Mouse (Mus musculus) CH12.LX (cell line): Measurements from ENCODE around the gene Itga9. TPM values are rescaled to one million over a fixed set of nuclear protein-coding genes. Genes with fewer than 3 reads are reported as not detected.

Source experiments
- DNase-seq: peaks from one replicate; pipeline ENCODE4 v3.0.0-alpha.2; 2013; ENCODE audit errors: extremely low read depth
- H3K27ac ChIP-seq: 2 replicates; pipeline ENCODE4 v1.5.1; 2012; ENCODE audit warnings: low read depth, mild to moderate bottlenecking, control low read depth, moderate library complexity; ENCODE audit not compliant: insufficient read depth
- H3K27me3 ChIP-seq: replicated peaks from 2 replicates; pipeline ENCODE3; 2012; ENCODE audit warnings: inconsistent platforms
- H3K36me3 ChIP-seq, 2 experiments: replicated peaks in 1 of 2; 2 replicates each; pipeline versions ENCODE3 to v1.6.1; 2012; ENCODE audit warnings: inconsistent platforms in 1 of 2, low read length in 1 of 2, mild to moderate bottlenecking in 1 of 2, mixed read lengths in 1 of 2, moderate library complexity in 1 of 2; ENCODE audit not compliant: control insufficient read depth in 1 of 2, insufficient read depth in 1 of 2
- H3K4me1 ChIP-seq, 2 experiments: 2 replicates each; pipeline ENCODE4 v1.6.1; 2012; ENCODE audit warnings: inconsistent platforms in 1 of 2, moderate library complexity in 1 of 2; ENCODE audit not compliant: insufficient read depth in 2 of 2, control insufficient read depth in 1 of 2
- H3K4me2 ChIP-seq: 2 replicates; pipeline ENCODE4 v1.6.1; 2012; ENCODE audit warnings: low read depth, mild to moderate bottlenecking, control low read depth; ENCODE audit not compliant: poor library complexity, insufficient read depth, severe bottlenecking
- H3K4me3 ChIP-seq, 3 experiments: fragments of 150-350 bp in 1 of 3; sonication (generic) in 1 of 3; replicated peaks in 1 of 3; 2 replicates each; pipeline versions ENCODE3 to v1.5.1; 2011 to 2012; ENCODE audit warnings: low read depth in 2 of 3, low read length in 2 of 3, mild to moderate bottlenecking in 2 of 3, moderate library complexity in 2 of 3, control low read depth in 1 of 3, improper control_type of control experiment in 1 of 3, inconsistent platforms in 1 of 3, mixed read lengths in 1 of 3; ENCODE audit not compliant: poor library complexity in 1 of 3
- H3K79me2 ChIP-seq: replicated peaks from 2 replicates; pipeline ENCODE4 v1.6.1; 2012; ENCODE audit warnings: mild to moderate bottlenecking, moderate library complexity; ENCODE audit not compliant: control insufficient read depth, poor library complexity, insufficient read depth, severe bottlenecking; ENCODE audit errors: extremely low read depth
- H3K9ac ChIP-seq: 2 replicates; pipeline ENCODE4 v1.6.1; 2012; ENCODE audit warnings: low read depth, mild to moderate bottlenecking, control low read depth, moderate library complexity; ENCODE audit not compliant: insufficient read depth
- H3K9me3 ChIP-seq: replicated peaks from 2 replicates; pipeline ENCODE3; 2012; ENCODE audit warnings: low read length, inconsistent platforms, mixed read lengths
- CTCF ChIP-seq, 2 experiments: IDR thresholded peaks in 1 of 2; conservative IDR thresholded peaks in 1 of 2; 2 replicates each; pipeline ENCODE4 v1.5.1; 2011 to 2012; ENCODE audit warnings: low read depth in 2 of 2, low read length in 2 of 2, improper control_type of control experiment in 1 of 2, inconsistent platforms in 1 of 2, mild to moderate bottlenecking in 1 of 2, moderate library complexity in 1 of 2
- E2F4 ChIP-seq: IDR thresholded peaks from 2 replicates; pipeline ENCODE4 v1.6.1; 2011; ENCODE audit warnings: low read depth, low read length, improper control_type of control experiment; ENCODE audit not compliant: insufficient replicate concordance
- ETS1 ChIP-seq: conservative IDR thresholded peaks from 2 replicates; pipeline ENCODE4 v1.6.1; 2012; ENCODE audit warnings: low read depth, mild to moderate bottlenecking, inconsistent platforms, low read length, improper control_type of control experiment, moderate library complexity
- GABPA ChIP-seq: IDR thresholded peaks from 2 replicates; pipeline ENCODE4 v1.6.1; 2012; ENCODE audit warnings: low read depth, low read length, improper control_type of control experiment, inconsistent platforms; ENCODE audit not compliant: insufficient replicate concordance
- HCFC1 ChIP-seq: IDR thresholded peaks from 2 replicates; pipeline ENCODE4 v1.6.1; 2012; ENCODE audit warnings: low read depth, mild to moderate bottlenecking, inconsistent platforms, low read length, improper control_type of control experiment
- JUND ChIP-seq: conservative IDR thresholded peaks from 2 replicates; pipeline ENCODE4 v1.6.1; 2011; ENCODE audit warnings: low read depth, low read length, improper control_type of control experiment
- MAX ChIP-seq: IDR thresholded peaks from 2 replicates; pipeline ENCODE4 v1.6.1; 2011; ENCODE audit warnings: low read length, improper control_type of control experiment
- PAX5 ChIP-seq: IDR thresholded peaks from 2 replicates; pipeline ENCODE4 v1.6.1; 2012; ENCODE audit warnings: low read length, inconsistent platforms, mixed read lengths
- POLR2A ChIP-seq: IDR thresholded peaks from 2 replicates; pipeline ENCODE4 v1.6.1; 2011; ENCODE audit warnings: low read depth, mild to moderate bottlenecking, improper control_type of control experiment, low read length
- POLR2AphosphoS2 ChIP-seq: IDR thresholded peaks from 2 replicates; pipeline ENCODE4 v1.6.1; 2011; ENCODE audit warnings: low read depth, low read length, improper control_type of control experiment
- RCOR1 ChIP-seq: conservative IDR thresholded peaks from 2 replicates; pipeline ENCODE4 v1.6.1; 2012; ENCODE audit warnings: low read depth, mild to moderate bottlenecking, inconsistent platforms, low read length, improper control_type of control experiment
- SMC3 ChIP-seq: IDR thresholded peaks from 2 replicates; pipeline ENCODE4 v1.6.1; 2011; ENCODE audit warnings: low read depth, low read length, improper control_type of control experiment
- UBTF ChIP-seq: IDR thresholded peaks from 2 replicates; pipeline ENCODE4 v1.6.1; 2012; ENCODE audit warnings: low read depth, mild to moderate bottlenecking, inconsistent platforms, low read length, improper control_type of control experiment, moderate library complexity
- USF1 ChIP-seq: IDR thresholded peaks from 2 replicates; pipeline ENCODE4 v1.6.1; 2014; ENCODE audit warnings: low read depth, mild to moderate bottlenecking, inconsistent platforms, low read length, improper control_type of control experiment
- ZC3H11A ChIP-seq: IDR thresholded peaks from 2 replicates; pipeline ENCODE4 v1.6.1; 2012; ENCODE audit warnings: low read depth, mild to moderate bottlenecking, inconsistent platforms, low read length, improper control_type of control experiment
- ZKSCAN1 ChIP-seq: IDR thresholded peaks from 2 replicates; pipeline ENCODE4 v1.6.1; 2012; ENCODE audit warnings: low read depth, inconsistent platforms, low read length, improper control_type of control experiment, borderline replicate concordance
- ZNF384 ChIP-seq: IDR thresholded peaks from 2 replicates; pipeline ENCODE4 v1.6.1; 2012; ENCODE audit warnings: low read depth, low read length, improper control_type of control experiment, inconsistent platforms
- dilution Hi-C: fragments of 300-500 bp; cut with MboI; formaldehyde crosslinking; loops from 2 replicates; pipeline ENCODE4 v1.14.3; 2020; ENCODE audit warnings: low sequenced_read_pairs; ENCODE audit not compliant: extremely low pct_unique_long_range_greater_than_20kb, extremely low pct_ligation_motif_present
- in situ Hi-C: fragments of 300-500 bp; cut with MboI; formaldehyde crosslinking; loops from 3 replicates; pipeline ENCODE4 v1.14.3; 2019; ENCODE audit warnings: low sequenced_read_pairs, low pct_ligation_motif_present, low pct_unique_long_range_greater_than_20kb, mixed read lengths
- polyA plus RNA-seq: library from polyadenylated mRNA; unstranded; fragments of >175 nt; gene quantifications from 2 replicates; pipeline ENCODE4 v1.2.1, GENCODE M21; 2012; ENCODE audit warnings: low read depth; ENCODE audit not compliant: insufficient read length
- total RNA-seq, 2 experiments: library from RNA; depleted of rRNA; stranded (reverse); fragments of 300-350 nt in 1 of 2; fragments of >200 nt in 1 of 2; gene quantifications; 2 replicates each; pipeline ENCODE4 v1.2.3; 2012 to 2014

Itga9 gene
- total and polyA plus RNA-seq, 3 experiments: 0.19 TPM; not detected in 2

DNA sequence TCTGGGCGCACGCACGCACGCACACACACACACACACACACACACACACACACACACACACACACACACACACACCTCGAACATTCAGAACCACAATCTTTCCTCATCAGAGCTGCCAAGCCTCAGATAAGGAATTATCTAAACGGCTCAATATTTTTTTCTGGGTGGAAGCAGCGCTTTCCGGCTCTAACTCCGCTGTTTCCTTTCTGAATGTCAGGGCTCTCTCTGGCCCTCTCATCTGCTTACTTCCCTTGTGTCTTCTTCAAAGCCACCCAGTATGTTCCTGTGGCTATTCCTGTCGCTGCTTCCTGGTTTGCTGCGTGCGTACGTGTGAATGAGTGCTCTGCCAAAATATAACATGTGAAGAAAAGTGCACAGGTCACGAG lies 26.3 kb downstream of the Itga9 start:
- in situ Hi-C loops: no loop called here
- Histone ChIP-seq H3K36me3 (no peaks in the 10 kb centered on the region), H3K79me2 (no peaks in the 10 kb centered on the region), H3K4me3 (no peak overlapping the region), H3K4me2 (no peak overlapping the region), H3K4me1 (no peaks in the 10 kb centered on the region)
- dilution Hi-C loops: no loop called here
- DNase-seq: no peak
- TF ChIP-seq MAX: no peak
- TF ChIP-seq SMC3: no peak
- TF ChIP-seq RCOR1: no peak
- no peak for TF ChIP-seq HCFC1
- no peak for TF ChIP-seq USF1
- no peak for TF ChIP-seq ZKSCAN1
- no peak for TF ChIP-seq E2F4
- TF ChIP-seq ETS1: no peak
- TF ChIP-seq POLR2A: no peak
- TF ChIP-seq ZC3H11A: no peak
- TF ChIP-seq PAX5: no peak
- TF ChIP-seq UBTF: no peak
- TF ChIP-seq JUND: no peak
- TF ChIP-seq ZNF384: no peak
- TF ChIP-seq GABPA: no peak
- TF ChIP-seq POLR2AphosphoS2: no peak
- TF ChIP-seq, all 38 proteins: peak for 0
- Histone ChIP-seq H3K27me3 (peaks cover 14% of the 10 kb centered on the region), H3K9me3 (peaks cover 10% of the 10 kb centered on the region), H3K27ac (no peak overlapping the region), H3K9ac (no peak overlapping the region)

DNA sequence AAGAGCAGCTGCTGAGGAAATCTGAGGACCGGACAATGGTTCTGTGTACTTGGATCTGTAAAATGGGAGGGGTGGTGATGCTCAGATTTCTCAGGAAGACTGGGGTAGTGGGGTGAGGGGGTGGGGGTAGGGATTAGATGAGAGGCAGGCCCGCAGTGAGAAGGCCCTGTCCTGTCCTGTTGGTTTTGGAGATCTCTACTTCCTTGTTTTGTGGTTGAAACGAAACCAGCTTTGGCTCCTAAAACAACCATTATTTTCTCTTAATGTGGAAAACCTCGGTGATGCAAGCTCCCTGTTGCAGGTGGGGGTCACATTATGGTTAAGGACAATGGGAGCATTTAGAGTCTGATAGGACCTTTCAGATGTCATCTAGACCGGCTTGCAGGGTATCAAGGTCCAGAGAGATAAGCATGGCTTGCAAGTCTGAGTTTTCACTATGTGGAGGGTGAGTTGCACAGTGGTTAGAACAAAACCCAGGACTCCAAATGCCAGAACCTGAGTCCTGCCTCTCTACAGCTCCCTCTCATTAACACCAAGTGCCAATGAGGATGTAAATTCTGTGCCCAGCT lies 32.2 kb downstream of the Itga9 start:
- Histone ChIP-seq H3K27ac (no peak overlapping the region), H3K9me3 (peaks cover 13% of the 10 kb centered on the region), H3K36me3 (no peaks in the 10 kb centered on the region), H3K27me3 (peaks cover 2% of the 10 kb centered on the region), H3K79me2 (no peaks in the 10 kb centered on the region), H3K9ac (no peak overlapping the region), H3K4me1 (peaks cover 0 to 10% of the 10 kb centered on the region in 2 experiments; a peak in 1 of 4 replicates), H3K4me3 (no peak overlapping the region), H3K4me2 (no peak overlapping the region)
- DNase-seq: peak; percentile 12
- dilution Hi-C loops: no loop called here
- in situ Hi-C loops: no loop called here
- TF ChIP-seq ETS1: no peak
- no peak for TF ChIP-seq RCOR1
- TF ChIP-seq CTCF (conservative IDR thresholded peaks at IDR 0.05 in 1 of 2, IDR thresholded peaks at IDR 0.05 in 1 of 2; ENCODE audit: low read depth in 2 of 2, low read length in 2 of 2): no peak
